Mouse (Mus musculus) ES-E14 (cell line): ENCODE measurements around the gene Sfxn3.

ENCODE experiments used
- HCFC1 ChIP-seq: IDR thresholded peaks from 2 replicates; pipeline ENCODE4 v1.6.1; 2012; ENCODE audit warnings: low read length, inconsistent platforms, borderline replicate concordance; ENCODE audit not compliant: insufficient read depth
- MAFK ChIP-seq: IDR thresholded peaks from 2 replicates; pipeline ENCODE4 v1.6.1; 2014; ENCODE audit warnings: mild to moderate bottlenecking, low read depth, low read length, inconsistent platforms; ENCODE audit not compliant: insufficient read depth
- ZC3H11A ChIP-seq: IDR thresholded peaks from 2 replicates; pipeline ENCODE4 v1.6.1; 2012; ENCODE audit warnings: low read depth, mild to moderate bottlenecking, inconsistent platforms, low read length, borderline replicate concordance
- ZNF384 ChIP-seq: IDR thresholded peaks from 2 replicates; pipeline ENCODE4 v1.6.1; 2012; ENCODE audit warnings: low read depth, low read length, inconsistent platforms

DNA sequence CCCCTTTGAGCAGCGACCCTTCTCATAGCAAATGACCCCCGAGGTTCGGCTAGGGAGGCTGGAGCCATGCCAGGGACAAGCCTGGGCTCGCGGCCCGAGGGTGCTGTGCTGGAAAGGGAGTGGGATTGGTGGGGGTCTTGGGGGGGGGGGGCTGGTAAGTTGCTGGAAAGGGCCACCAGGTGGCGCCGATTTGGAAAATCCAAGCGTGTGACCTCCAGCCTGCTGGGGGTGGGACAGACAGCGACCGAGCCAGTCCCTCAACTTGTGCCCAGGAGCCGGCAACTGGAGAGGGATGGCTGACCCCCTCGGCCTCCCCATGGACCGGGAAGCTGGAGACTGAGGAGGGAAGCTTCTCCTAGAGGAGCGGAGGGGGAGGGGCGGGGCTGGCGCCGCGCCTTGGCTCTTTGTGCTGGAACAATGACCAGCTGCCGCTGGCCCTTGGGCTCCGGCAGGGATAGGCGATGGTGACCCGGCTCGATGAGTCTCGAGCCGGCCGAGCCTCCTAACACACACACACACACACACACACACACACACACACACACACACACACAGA is 30.0 kb upstream of the Sfxn3 start:
- TF ChIP-seq HCFC1 (no peak), ZC3H11A (no peak), MAFK (no peak), ZNF384 (no peak)
